Mouse (Mus musculus) thymus, adult 2 months (tissue): Measurements from ENCODE around the gene Ccdc103. TPM values are rescaled to one million over a fixed set of nuclear protein-coding genes. Genes with fewer than 3 reads are reported as not detected.

Experiments used
- DNase-seq: peaks from one replicate; pipeline ENCODE4 v3.0.0; 2021
- H3K27ac ChIP-seq: fragments of 200-500 bp; 2 replicates; pipeline ENCODE4 v1.5.1; 2012; ENCODE audit warnings: low read length, control low read depth; ENCODE audit not compliant: control insufficient read depth, insufficient read depth
- H3K27me3 ChIP-seq: fragments of 200-500 bp; 2 replicates; pipeline ENCODE4 v1.6.1; 2012; ENCODE audit warnings: mild to moderate bottlenecking, low read length, moderate library complexity, mixed read lengths; ENCODE audit not compliant: control insufficient read depth, insufficient read depth
- H3K36me3 ChIP-seq: fragments of 200-500 bp; 2 replicates; pipeline ENCODE4 v1.6.1; 2012; ENCODE audit warnings: mild to moderate bottlenecking, low read length, moderate library complexity; ENCODE audit not compliant: control insufficient read depth, insufficient read depth
- H3K4me1 ChIP-seq: fragments of 200-500 bp; replicated peaks from 2 replicates; pipeline ENCODE4 v1.6.1; 2012; ENCODE audit warnings: low read length; ENCODE audit not compliant: control insufficient read depth, insufficient read depth
- H3K4me3 ChIP-seq: fragments of 200-500 bp; 2 replicates; pipeline ENCODE4 v1.5.1; 2012; ENCODE audit warnings: mild to moderate bottlenecking, low read length, control low read depth, moderate library complexity; ENCODE audit not compliant: control insufficient read depth, insufficient read depth
- CTCF ChIP-seq: fragments of 200-500 bp; IDR thresholded peaks from 2 replicates; pipeline ENCODE4 v1.5.1; 2012; ENCODE audit warnings: mild to moderate bottlenecking, control low read depth, low read length, moderate library complexity, borderline replicate concordance; ENCODE audit not compliant: control insufficient read depth, poor library complexity, insufficient read depth; ENCODE audit errors: extremely low read depth
- POLR2A ChIP-seq: fragments of 200-500 bp; IDR thresholded peaks from 2 replicates; pipeline ENCODE4 v1.6.1; 2012; ENCODE audit warnings: mild to moderate bottlenecking, low read length, control low read depth, moderate library complexity; ENCODE audit not compliant: control insufficient read depth, poor library complexity, insufficient read depth; ENCODE audit errors: extremely low read depth
- WGBS: fragments of 180-500 bp; shearing (Covaris S2); methylation state at CpG from one replicate; pipeline ENCODE4 v1.1.7; 2018; 5-methylcytosine and 5-hydroxymethylcytosine counted together
- polyA plus RNA-seq: library from polyadenylated mRNA; depleted of rRNA; stranded (reverse); fragments of >200 nt; gene quantifications from 2 replicates; pipeline ENCODE4 v1.2.3, GENCODE M21; 2012

Gene Ccdc103
- polyA plus RNA-seq, 1 experiment = not detected

GRCm38 (mm10) chr11:102896641-102897040, 15.6 kb downstream of the Ccdc103 start:
- Histone ChIP-seq H3K36me3 (no peaks in the 10 kb centered on the region), H3K4me1 (peaks cover 9% of the 10 kb centered on the region), H3K4me3 (no peak overlapping the region), H3K27me3 (no peaks in the 10 kb centered on the region), H3K27ac (no peak overlapping the region)
- no peak for TF ChIP-seq CTCF
- no peak for TF ChIP-seq POLR2A
- no peak for DNase-seq
- WGBS = 82% methylated on average over 20 of the region's 20 CpGs

GRCm38 (mm10) chr11:102898408-102898807, 17.4 kb downstream of the Ccdc103 start:
- Histone ChIP-seq H3K27me3 (no peaks in the 10 kb centered on the region), H3K27ac (no peak overlapping the region), H3K36me3 (no peaks in the 10 kb centered on the region), H3K4me3 (no peak overlapping the region), H3K4me1 (peaks cover 4% of the 10 kb centered on the region)
- TF ChIP-seq POLR2A = no peak
- TF ChIP-seq CTCF = no peak
- WGBS = 90% methylated on average over 9 of the region's 9 CpGs
- DNase-seq = no peak

- 10% methylated on average over 7 of the region's 7 CpGs for WGBS
- Histone ChIP-seq H3K27ac (no peak within 1 kb of the TSS), H3K4me3 (no peak within 1 kb of the TSS), H3K36me3 (peaks cover 4% of the 10 kb centered on the region; the same call in 1 of the 2 replicates), H3K4me1 (no peaks in the 10 kb centered on the region), H3K27me3 (no peaks in the 10 kb centered on the region)
- DNase-seq = peak; percentile 52
- TF ChIP-seq CTCF = peak; percentile 77; the same call in 1 of the 2 replicates
- no peak for TF ChIP-seq POLR2A
These were observed 19.8 kb downstream of the Ccdc103 start, which contains the start of gene Gfap for GRCm38 (mm10) chr11:102900763-102901162. Gene Gfap, minus strand, starts transcription at chr11:102900912.

GRCm38 (mm10) chr11:102901199-102901598, 20.2 kb downstream of the Ccdc103 start:
- no peak overlapping the region for H3K4me3 ChIP-seq
- TF ChIP-seq CTCF (no peak), POLR2A (no peak)
- peaks cover 8% of the 10 kb centered on the region; the same call in 1 of the 2 replicates for H3K36me3 ChIP-seq
- H3K4me1 ChIP-seq = no peaks in the 10 kb centered on the region
- H3K27me3 ChIP-seq = no peaks in the 10 kb centered on the region
- H3K27ac ChIP-seq = no peak overlapping the region
- no peak for DNase-seq
- WGBS = 56% methylated on average over 4 of the region's 4 CpGs

- Histone ChIP-seq H3K4me1 (no peaks in the 10 kb centered on the region), H3K4me3 (no peak overlapping the region), H3K27ac (no peak overlapping the region), H3K27me3 (no peaks in the 10 kb centered on the region), H3K36me3 (peaks cover 13% of the 10 kb centered on the region; the same call in 1 of the 2 replicates)
- no peak for DNase-seq
- WGBS = 89% methylated on average over 5 of the region's 5 CpGs
- TF ChIP-seq CTCF (no peak), POLR2A (no peak)
These were observed 21.1 kb downstream of the Ccdc103 start for GRCm38 (mm10) chr11:102902107-102902506.

GRCm38 (mm10) chr11:102903654-102904053, 22.6 kb downstream of the Ccdc103 start:
- no peak overlapping the region for H3K27ac ChIP-seq
- H3K4me3 ChIP-seq = no peak overlapping the region
- H3K27me3 ChIP-seq = no peaks in the 10 kb centered on the region
- H3K36me3 ChIP-seq = peaks cover 29% of the 10 kb centered on the region
- TF ChIP-seq POLR2A = no peak
- TF ChIP-seq CTCF = no peak
- no peaks in the 10 kb centered on the region for H3K4me1 ChIP-seq
- DNase-seq = no peak
- WGBS = 91% methylated on average over 7 of the region's 7 CpGs

- DNase-seq = no peak
- no peak overlapping the region for H3K27ac ChIP-seq
- no peak for TF ChIP-seq POLR2A
- no peak for TF ChIP-seq CTCF
- H3K36me3 ChIP-seq = peaks cover 88% of the 10 kb centered on the region
- H3K27me3 ChIP-seq = no peaks in the 10 kb centered on the region
- H3K4me1 ChIP-seq = no peaks in the 10 kb centered on the region
- WGBS = over 99% methylated on average over 7 of the region's 7 CpGs
- no peak overlapping the region for H3K4me3 ChIP-seq
These were observed 30.4 kb downstream of the Ccdc103 start for GRCm38 (mm10) chr11:102911376-102911775.

- DNase-seq = no peak
- Histone ChIP-seq H3K36me3 (peaks cover 52% of the 10 kb centered on the region), H3K4me3 (no peak overlapping the region), H3K4me1 (no peaks in the 10 kb centered on the region), H3K27ac (no peak overlapping the region), H3K27me3 (no peaks in the 10 kb centered on the region)
- TF ChIP-seq CTCF (no peak), POLR2A (no peak)
- WGBS = 94% methylated on average over 9 of the region's 9 CpGs
These were observed 34.4 kb downstream of the Ccdc103 start for GRCm38 (mm10) chr11:102915380-102915779.
